Mouse (Mus musculus) hindbrain, embryonic 13.5 days (tissue): ENCODE data around the gene Zfp595. TPM values are rescaled to one million over a fixed set of nuclear protein-coding genes. Genes with fewer than 3 reads are reported as not detected.
"Not testable (repeated sequence)": the region's sequence is repeated elsewhere in the genome, so short reads cannot be mapped to it uniquely, and the experiment has no call there.

Experiments
- ATAC-seq: fragments of 200-750 bp; cut with Nextera tagmentation; 2 replicates; pipeline ENCODE4 v1.8.0; 2017; ENCODE audit warnings: moderate TSS enrichment; ENCODE audit not compliant: low FRiP score
- H3K27ac ChIP-seq: fragments of 300-500 bp; sonication (generic); 2 replicates; pipeline ENCODE4 v1.5.1; 2015; ENCODE audit warnings: inconsistent platforms, mild to moderate bottlenecking, moderate library complexity
- H3K27me3 ChIP-seq: fragments of 300-500 bp; sonication (generic); 2 replicates; pipeline ENCODE4 v1.6.1; 2015; ENCODE audit warnings: mild to moderate bottlenecking, inconsistent platforms
- H3K36me3 ChIP-seq: fragments of 300-500 bp; sonication (generic); 2 replicates; pipeline ENCODE4 v1.6.1; 2015; ENCODE audit warnings: mild to moderate bottlenecking, inconsistent platforms
- H3K4me1 ChIP-seq: fragments of 300-500 bp; sonication (generic); replicated peaks from 2 replicates; pipeline ENCODE4 v1.6.1; 2015; ENCODE audit warnings: inconsistent platforms
- H3K4me2 ChIP-seq: fragments of 300-500 bp; sonication (generic); 2 replicates; pipeline ENCODE4 v1.6.1; 2015; ENCODE audit warnings: inconsistent platforms, mild to moderate bottlenecking, moderate library complexity
- H3K4me3 ChIP-seq: fragments of 300-500 bp; sonication (generic); 2 replicates; pipeline ENCODE4 v1.5.1; 2015; ENCODE audit warnings: mild to moderate bottlenecking, inconsistent platforms
- H3K9ac ChIP-seq: fragments of 300-500 bp; sonication (generic); 2 replicates; pipeline ENCODE4 v1.6.1; 2015; ENCODE audit warnings: mild to moderate bottlenecking, inconsistent platforms
- H3K9me3 ChIP-seq: fragments of 300-500 bp; sonication (generic); 2 replicates; pipeline ENCODE4 v1.6.1; 2016; ENCODE audit warnings: inconsistent platforms
- WGBS: fragments of 180-500 bp; shearing (Covaris S2); methylation state at CpG from one replicate; pipeline ENCODE4 v1.1.7; 2015; 5-methylcytosine and 5-hydroxymethylcytosine counted together
- polyA plus RNA-seq: library from polyadenylated mRNA; unstranded; fragments of >200 nt; fragmentation: Nextera tagmentation; extraction: Ambion mirVana; gene quantifications from 2 replicates; pipeline ENCODE4 v1.2.1, GENCODE M21; 2015

The Zfp595 gene
- polyA plus RNA-seq, 1 experiment from 2014 or later, result 1.9 TPM

GRCm38 (mm10) chr13:67269383-67270065 lies 62.8 kb downstream of the Zfp595 start:
- H3K9me3 ChIP-seq, H3K27me3 ChIP-seq, H3K36me3 ChIP-seq: not testable (repeated sequence)
- 48% methylated on average over 9 of the region's 9 CpGs for WGBS
- Histone ChIP-seq H3K4me3 (peak overlapping the region; percentile 73), H3K4me2 (peak overlapping the region; percentile 75), H3K9ac (peak overlapping the region; percentile 79), H3K27ac (peak overlapping the region; percentile 36), H3K4me1 (peaks cover 11% of the 10 kb centered on the region)
- peak; percentile 49 for ATAC-seq

DNA sequence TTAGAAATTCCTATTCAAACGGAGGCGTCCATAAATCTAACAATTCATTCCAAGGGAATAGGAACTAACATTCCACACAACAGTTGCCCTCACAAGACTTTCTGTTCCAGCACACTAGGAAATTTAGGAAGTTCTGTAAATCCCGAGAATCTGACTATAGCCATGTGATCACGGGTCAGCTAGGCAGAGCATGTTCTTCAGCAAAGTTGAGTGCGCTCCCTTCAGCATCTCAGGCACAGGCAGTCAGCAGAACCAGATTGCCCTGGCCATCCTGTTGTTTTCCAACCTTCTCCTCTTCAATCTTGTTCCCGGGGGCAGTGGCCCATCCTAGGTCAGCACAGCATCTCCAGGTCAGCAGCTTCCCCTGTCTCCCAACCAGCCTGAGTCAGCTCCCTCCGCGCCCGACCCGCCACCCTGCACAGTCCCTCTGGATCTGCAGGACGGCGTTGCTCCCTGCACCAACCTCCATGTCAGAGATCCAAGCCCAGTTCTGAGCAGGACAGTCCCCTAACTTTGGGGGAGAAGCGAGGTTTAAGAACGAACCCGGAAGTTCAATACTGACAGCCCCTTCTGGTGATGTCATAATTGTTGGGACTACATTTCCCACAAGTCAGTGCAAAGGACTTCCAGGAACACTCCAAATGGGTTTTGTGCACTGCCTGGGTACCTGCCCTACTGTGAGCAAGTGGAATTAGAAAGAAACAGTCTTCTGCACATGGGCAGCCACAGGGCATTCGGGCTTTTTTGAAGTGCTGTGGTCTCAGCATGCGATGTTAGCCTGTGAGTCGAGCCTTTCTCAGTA lies 63.6 kb downstream of the Zfp595 start:
- peak overlapping the region; percentile 75 for H3K4me2 ChIP-seq
- H3K4me3 ChIP-seq, result peak overlapping the region; percentile 73
- WGBS, result 9% methylated on average over 18 of the region's 18 CpGs
- peaks cover 12% of the 10 kb centered on the region for H3K9me3 ChIP-seq
- H3K27me3 ChIP-seq, result no peaks in the 10 kb centered on the region
- peaks cover 11% of the 10 kb centered on the region for H3K4me1 ChIP-seq
- peaks cover 8% of the 10 kb centered on the region; the same call in 1 of the 2 replicates for H3K36me3 ChIP-seq
- H3K27ac ChIP-seq, result peak overlapping the region; percentile 36
- ATAC-seq, result peak; percentile 100
- H3K9ac ChIP-seq, result peak overlapping the region; percentile 79

Other genes starting within 250 kb of the Zfp595 start
- gene Zfp708, start 234.6 kb downstream of the Zfp595 start, polyA plus RNA-seq, result 8.7 and 9.8 TPM in 2 replicates
- gene Gm28557, start 224.0 kb downstream of the Zfp595 start, polyA plus RNA-seq, result 1.4 and 1.7 TPM in 2 replicates
- 0.10 TPM in 1 of 2 replicates, not detected in the other for gene Rslcan18, start 216.3 kb downstream of the Zfp595 start, polyA plus RNA-seq
- gene Zfp759, start 210.9 kb downstream of the Zfp595 start, polyA plus RNA-seq, result 4.1 and 4.2 TPM in 2 replicates
- gene Rsl1, start 159.4 kb downstream of the Zfp595 start, polyA plus RNA-seq, result 5.5 and 7.5 TPM in 2 replicates
- 2.6 and 3.1 TPM in 2 replicates for gene Zfp455, start 138.1 kb downstream of the Zfp595 start, polyA plus RNA-seq
- gene Zfp458, start 54.1 kb downstream of the Zfp595 start, polyA plus RNA-seq, result 5.1 and 5.4 TPM in 2 replicates
- 0.84 and 1.1 TPM in 2 replicates for gene Zfp457, start 26.1 kb downstream of the Zfp595 start, polyA plus RNA-seq
- 0.44 TPM in 1 of 2 replicates, not detected in the other for gene Gm28044, start 28.0 kb upstream of the Zfp595 start, polyA plus RNA-seq
- 0.68 and 0.69 TPM in 2 replicates for gene Zfp953, start 28.0 kb upstream of the Zfp595 start, polyA plus RNA-seq
- not detected in 2 replicates for gene Gm28041, start 43.2 kb upstream of the Zfp595 start, polyA plus RNA-seq
- gene Zfp456, start 43.2 kb upstream of the Zfp595 start, polyA plus RNA-seq, result 0.55 and 0.72 TPM in 2 replicates
- 3.4 and 5.0 TPM in 2 replicates for gene Zfp429, start 67.2 kb upstream of the Zfp595 start, polyA plus RNA-seq
- gene Zfp459, start 88.8 kb upstream of the Zfp595 start, polyA plus RNA-seq, result 0.21 and 0.58 TPM in 2 replicates
- 5.2 and 6.8 TPM in 2 replicates for gene Zfp874a, start 119.1 kb upstream of the Zfp595 start, polyA plus RNA-seq
- 2.0 and 2.5 TPM in 2 replicates for gene Zfp874b, start 151.7 kb upstream of the Zfp595 start, polyA plus RNA-seq
- 14.6 and 14.8 TPM in 2 replicates for gene Zfp58, start 168.0 kb upstream of the Zfp595 start, polyA plus RNA-seq
- not detected in 2 replicates for gene Gm26965, start 193.6 kb upstream of the Zfp595 start, polyA plus RNA-seq
- 36.4 and 39.7 TPM in 2 replicates for gene Zfp87, start 193.6 kb upstream of the Zfp595 start, polyA plus RNA-seq
- gene Zfp748, start 221.3 kb upstream of the Zfp595 start, polyA plus RNA-seq, result 13.5 and 16.2 TPM in 2 replicates